Mouse (Mus musculus) neural tube, embryonic 13.5 days (tissue): ENCODE results near the gene Wfikkn2. TPM values are rescaled to one million over a fixed set of nuclear protein-coding genes. Genes with fewer than 3 reads are reported as not detected.

Experiments used
- ATAC-seq: fragments of 200-750 bp; cut with Nextera tagmentation; 2 replicates; pipeline ENCODE4 v1.8.0; 2017; ENCODE audit warnings: low read depth, mild to moderate bottlenecking, moderate TSS enrichment, moderate library complexity
- H3K27ac ChIP-seq: fragments of 300-500 bp; sonication (generic); replicated peaks from 2 replicates; pipeline ENCODE4 v1.5.1; 2015; ENCODE audit warnings: moderate library complexity, mild to moderate bottlenecking, inconsistent platforms
- H3K27me3 ChIP-seq: fragments of 300-500 bp; sonication (generic); 2 replicates; pipeline ENCODE4 v1.6.1; 2015; ENCODE audit warnings: mild to moderate bottlenecking, inconsistent platforms
- H3K36me3 ChIP-seq: fragments of 300-500 bp; sonication (generic); 2 replicates; pipeline ENCODE4 v1.6.1; 2015; ENCODE audit warnings: mild to moderate bottlenecking, inconsistent platforms
- H3K4me1 ChIP-seq: fragments of 300-500 bp; sonication (generic); replicated peaks from 2 replicates; pipeline ENCODE4 v1.6.1; 2015; ENCODE audit warnings: inconsistent platforms
- H3K4me2 ChIP-seq: fragments of 300-500 bp; sonication (generic); 2 replicates; pipeline ENCODE4 v1.6.1; 2015; ENCODE audit warnings: inconsistent platforms, mild to moderate bottlenecking, moderate library complexity
- H3K4me3 ChIP-seq: fragments of 300-500 bp; sonication (generic); 2 replicates; pipeline ENCODE4 v1.5.1; 2015; ENCODE audit warnings: mild to moderate bottlenecking, inconsistent platforms
- H3K9ac ChIP-seq: fragments of 300-500 bp; sonication (generic); 2 replicates; pipeline ENCODE4 v1.6.1; 2015; ENCODE audit warnings: moderate library complexity, mild to moderate bottlenecking, inconsistent platforms
- H3K9me3 ChIP-seq: fragments of 300-500 bp; sonication (generic); 2 replicates; pipeline ENCODE4 v1.6.1; 2016; ENCODE audit warnings: inconsistent platforms
- WGBS: fragments of 180-500 bp; shearing (Covaris S2); methylation state at CpG from one replicate; pipeline ENCODE4 v1.1.7; 2015; 5-methylcytosine and 5-hydroxymethylcytosine counted together
- polyA plus RNA-seq: library from polyadenylated mRNA; unstranded; fragments of >200 nt; fragmentation: Nextera tagmentation; extraction: Ambion mirVana; gene quantifications from 2 replicates; pipeline ENCODE4 v1.2.1, GENCODE M21; 2015

The Wfikkn2 gene
- polyA plus RNA-seq: 3.3 and 5.1 TPM in 2 replicates

GRCm38 (mm10) chr11:94245955-94246788, at the start of gene Wfikkn2:
Gene Wfikkn2 (minus strand): TSS chr11:94246005.
- H3K4me3 ChIP-seq: no peak within 1 kb of the TSS
- no peaks in the 10 kb centered on the region; the same call in 1 of the 2 replicates for H3K27me3 ChIP-seq
- no peak within 1 kb of the TSS for H3K4me2 ChIP-seq
- peaks cover 49% of the 10 kb centered on the region for H3K4me1 ChIP-seq
- ATAC-seq: peak; percentile 83
- H3K36me3 ChIP-seq: no peaks in the 10 kb centered on the region
- WGBS: 38% methylated on average over 17 of the region's 17 CpGs
- peak within 1 kb of the TSS; percentile 12; the same call in 1 of the 2 replicates for H3K9ac ChIP-seq
- no peaks in the 10 kb centered on the region for H3K9me3 ChIP-seq
- H3K27ac ChIP-seq: peak within 1 kb of the TSS; percentile 80

GRCm38 (mm10) chr11:94294996-94295845, 49.4 kb upstream of the Wfikkn2 start:
- Histone ChIP-seq H3K9ac (no peak overlapping the region), H3K4me3 (no peak overlapping the region), H3K4me1 (peaks cover 5% of the 10 kb centered on the region; the same call in 1 of the 2 replicates), H3K4me2 (no peak overlapping the region), H3K9me3 (no peaks in the 10 kb centered on the region), H3K27ac (peak overlapping the region; percentile 52; the same call in 1 of the 2 replicates), H3K27me3 (no peaks in the 10 kb centered on the region), H3K36me3 (peaks cover 91% of the 10 kb centered on the region)
- ATAC-seq: no peak
- 52% methylated on average over 9 of the region's 9 CpGs for WGBS

GRCm38 (mm10) chr11:94290062-94290740, 44.4 kb upstream of the Wfikkn2 start:
- H3K4me2 ChIP-seq: no peak overlapping the region
- H3K4me3 ChIP-seq: no peak overlapping the region
- no peak overlapping the region for H3K9ac ChIP-seq
- no peak overlapping the region for H3K27ac ChIP-seq
- no peak for ATAC-seq
- H3K4me1 ChIP-seq: no peaks in the 10 kb centered on the region
- H3K9me3 ChIP-seq: no peaks in the 10 kb centered on the region
- H3K36me3 ChIP-seq: peaks cover 90% of the 10 kb centered on the region
- H3K27me3 ChIP-seq: no peaks in the 10 kb centered on the region
- 95% methylated on average over 10 of the region's 10 CpGs for WGBS

GRCm38 (mm10) chr11:94287105-94287504, 41.3 kb upstream of the Wfikkn2 start:
- Histone ChIP-seq H3K27ac (no peak overlapping the region), H3K4me3 (no peak overlapping the region)
- 90% methylated on average over 5 of the region's 5 CpGs for WGBS

GRCm38 (mm10) chr11:94285886-94286574, 40.2 kb upstream of the Wfikkn2 start:
- Histone ChIP-seq H3K27ac (no peak overlapping the region), H3K36me3 (peaks cover 73% of the 10 kb centered on the region), H3K4me2 (no peak overlapping the region), H3K4me3 (no peak overlapping the region), H3K9ac (no peak overlapping the region), H3K27me3 (no peaks in the 10 kb centered on the region), H3K4me1 (no peaks in the 10 kb centered on the region), H3K9me3 (no peaks in the 10 kb centered on the region)
- no peak for ATAC-seq
- 80% methylated on average over 11 of the region's 11 CpGs for WGBS

More at GRCm38 (mm10) chr11:94287105-94287504, 41.3 kb upstream of the Wfikkn2 start:
- Histone ChIP-seq H3K9me3 (no peaks in the 10 kb centered on the region), H3K9ac (no peak overlapping the region), H3K4me1 (no peaks in the 10 kb centered on the region), H3K27me3 (no peaks in the 10 kb centered on the region), H3K36me3 (peaks cover 82% of the 10 kb centered on the region), H3K4me2 (no peak overlapping the region)
- ATAC-seq: no peak

GRCm38 (mm10) chr11:94283536-94284099, 37.8 kb upstream of the Wfikkn2 start:
- no peaks in the 10 kb centered on the region for H3K4me1 ChIP-seq
- no peak overlapping the region for H3K4me2 ChIP-seq
- no peak overlapping the region for H3K27ac ChIP-seq
- no peak overlapping the region for H3K9ac ChIP-seq
- no peak for ATAC-seq
- H3K36me3 ChIP-seq: peaks cover 49% of the 10 kb centered on the region
- no peak overlapping the region for H3K4me3 ChIP-seq
- no peaks in the 10 kb centered on the region for H3K27me3 ChIP-seq
- no peaks in the 10 kb centered on the region for H3K9me3 ChIP-seq
- WGBS: 92% methylated on average over 6 of the region's 6 CpGs

- Histone ChIP-seq H3K4me3 (no peak overlapping the region), H3K4me2 (no peak overlapping the region), H3K4me1 (peaks cover 3% of the 10 kb centered on the region), H3K9me3 (no peaks in the 10 kb centered on the region), H3K9ac (0 out of 2 replicates have a peak overlapping the region, but pooled peaks have one; percentile 38), H3K27ac (no peak overlapping the region), H3K36me3 (peaks cover 36% of the 10 kb centered on the region), H3K27me3 (no peaks in the 10 kb centered on the region)
- no peak for ATAC-seq
- 68% methylated on average over 5 of the region's 5 CpGs for WGBS
These were observed 36.5 kb upstream of the Wfikkn2 start for GRCm38 (mm10) chr11:94282291-94282690.

GRCm38 (mm10) chr11:94281199-94282181, 35.7 kb upstream of the Wfikkn2 start, which contains the start of gene Gm21885:
Gene Gm21885 (plus strand): TSS chr11:94281873.
- ATAC-seq: no peak
- WGBS: 84% methylated on average over 11 of the region's 11 CpGs
- Histone ChIP-seq H3K4me3 (no peak within 1 kb of the TSS), H3K27me3 (no peaks in the 10 kb centered on the region), H3K9ac (0 out of 2 replicates have a peak within 1 kb of the TSS, but pooled peaks have one; percentile 38), H3K36me3 (peaks cover 29% of the 10 kb centered on the region), H3K9me3 (no peaks in the 10 kb centered on the region), H3K4me1 (peaks cover 9% of the 10 kb centered on the region), H3K27ac (no peak within 1 kb of the TSS), H3K4me2 (no peak within 1 kb of the TSS)

- H3K27ac ChIP-seq: 0 out of 2 replicates have a peak overlapping the region, but pooled peaks have one; percentile 25
- no peaks in the 10 kb centered on the region for H3K9me3 ChIP-seq
- peak; percentile 73 for ATAC-seq
- peaks cover 9% of the 10 kb centered on the region for H3K4me1 ChIP-seq
- no peaks in the 10 kb centered on the region for H3K36me3 ChIP-seq
- 7% methylated on average over 20 of the region's 20 CpGs for WGBS
- H3K27me3 ChIP-seq: no peaks in the 10 kb centered on the region
- peak overlapping the region; percentile 21 for H3K4me3 ChIP-seq
- peak overlapping the region; percentile 56 for H3K9ac ChIP-seq
- peak overlapping the region; percentile 53 for H3K4me2 ChIP-seq
These were observed 31.1 kb upstream of the Wfikkn2 start for GRCm38 (mm10) chr11:94276869-94277337.

- H3K9me3 ChIP-seq: no peaks in the 10 kb centered on the region
- H3K36me3 ChIP-seq: no peaks in the 10 kb centered on the region
- no peak overlapping the region for H3K4me2 ChIP-seq
- WGBS: 94% methylated on average over 2 of the region's 2 CpGs
- H3K4me3 ChIP-seq: no peak overlapping the region
- peaks cover 9% of the 10 kb centered on the region for H3K4me1 ChIP-seq
- H3K27me3 ChIP-seq: no peaks in the 10 kb centered on the region
- H3K27ac ChIP-seq: no peak overlapping the region
- no peak for ATAC-seq
- no peak overlapping the region for H3K9ac ChIP-seq
These were observed 29.9 kb upstream of the Wfikkn2 start for GRCm38 (mm10) chr11:94275686-94276085.
